Mouse (Mus musculus) natural killer cell, adult 2 months (primary cell): ENCODE measurements at regions not wholly inside any gene's neighbourhood (a gene's known extent, or its start where the extent isn't known, plus 50 kb on each side); places are given as distances from the start of the nearest gene placed in this dataset.

Experiments used
- DNase-seq, 2 experiments: peaks; one replicate each; pipeline ENCODE4 v3.0.0; 2022; ENCODE audit warnings: low spot score in 2 of 2

DNA sequence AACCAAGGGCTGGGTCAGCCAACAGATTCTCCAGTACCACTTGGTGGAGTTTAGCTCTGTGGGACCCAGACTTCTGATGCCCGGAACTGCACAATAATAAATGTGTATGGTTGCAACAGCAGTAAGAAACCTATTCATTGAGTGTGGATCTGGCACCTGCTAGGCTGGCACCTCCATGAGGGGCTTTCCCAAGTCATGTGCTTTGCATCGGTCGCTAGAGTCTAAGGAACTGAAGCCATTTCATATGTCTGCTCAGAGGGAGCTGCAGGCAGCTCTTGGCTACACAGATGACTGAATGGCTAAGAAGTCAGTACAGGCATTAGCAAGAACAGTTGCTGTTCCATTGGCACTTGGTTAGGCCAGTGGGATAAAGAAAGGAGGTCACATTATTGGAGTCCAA lies 65.6 kb upstream of the Bcl6 start:
- DNase-seq: no peak

DNA sequence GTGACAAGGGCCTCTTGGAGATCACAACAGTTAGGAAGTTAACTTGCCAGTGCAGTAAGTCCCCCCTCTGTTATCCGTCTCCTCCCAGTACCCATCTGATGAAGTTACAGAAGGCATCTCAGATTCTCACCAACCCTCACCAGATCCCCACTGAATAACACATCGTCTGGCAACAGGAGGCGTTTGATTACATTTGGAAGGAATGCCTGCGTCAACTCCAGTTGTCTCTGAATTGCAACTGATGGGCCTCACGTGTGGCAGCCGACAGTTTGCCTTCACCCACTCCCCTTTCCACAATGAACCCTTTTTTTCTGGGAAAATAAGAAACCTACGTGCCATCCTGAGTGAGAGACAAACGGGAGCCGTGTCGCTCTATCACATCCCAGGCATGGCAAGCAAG lies 64.8 kb upstream of the Bcl6 start:
- DNase-seq: no peak

DNA sequence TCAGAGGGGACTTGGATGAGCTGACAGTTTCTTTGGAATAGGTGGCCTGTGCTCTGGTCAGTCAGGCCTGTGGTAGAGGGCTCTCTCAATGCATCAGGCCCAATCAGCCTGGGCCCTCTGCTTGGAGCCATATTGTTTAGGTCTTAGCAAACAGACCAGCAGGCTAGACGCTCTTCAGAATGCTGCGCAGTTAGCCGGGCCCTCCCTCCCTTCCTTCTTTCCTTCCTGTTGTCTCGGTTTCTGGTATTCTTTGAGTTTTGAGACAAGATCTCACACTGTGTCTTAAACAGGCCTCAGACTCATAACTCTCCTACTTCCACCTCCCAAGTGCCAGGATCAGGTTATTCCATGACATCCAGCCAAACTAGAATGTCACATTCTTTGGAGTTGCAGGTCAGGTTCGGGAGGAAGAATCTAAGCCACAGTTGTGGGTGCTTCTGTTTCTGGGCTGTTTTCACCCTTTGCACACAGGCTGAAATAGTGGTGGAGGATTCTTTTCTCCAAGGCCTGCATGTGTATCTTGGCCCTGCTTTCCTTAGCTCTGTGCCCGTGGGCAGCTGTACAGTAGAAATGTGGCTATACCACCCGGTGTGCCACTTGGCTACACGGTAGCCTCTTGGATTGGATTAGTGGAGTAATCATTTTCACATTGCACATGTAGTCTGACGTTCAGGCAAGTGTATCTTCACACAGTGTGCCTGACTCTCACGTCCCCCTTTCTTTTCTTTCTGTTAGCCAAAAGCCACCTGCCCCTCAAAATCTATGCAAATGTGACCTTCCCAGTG lies 62.4 kb upstream of the Bcl6 start:
- no peak for DNase-seq

- DNase-seq: no peak
These were observed 55.1 kb upstream of the Bcl6 start for GRCm38 (mm10) chr16:24043779-24044178.

- no peak for DNase-seq
These were observed 54.3 kb upstream of the Bcl6 start for GRCm38 (mm10) chr16:24042977-24043376.

DNA sequence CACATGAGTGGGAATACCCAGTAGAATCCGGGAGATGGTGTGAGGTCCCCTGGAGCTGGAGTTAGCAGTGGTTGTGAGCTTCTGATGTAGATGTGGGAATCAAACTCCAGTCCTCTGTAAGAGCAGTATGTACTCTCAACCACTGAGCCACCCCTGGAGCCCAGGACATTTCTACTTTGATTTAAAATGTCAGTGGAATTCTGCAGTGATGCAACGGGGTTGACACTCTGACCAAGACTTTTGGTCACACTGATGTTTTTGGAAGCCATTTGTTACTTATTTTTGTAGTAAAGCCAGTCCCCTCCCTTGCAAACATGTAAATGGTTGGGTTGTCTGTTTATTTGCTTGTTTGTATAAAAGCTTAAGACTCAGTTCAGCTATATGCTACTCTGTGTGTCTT lies 53.6 kb upstream of the Bcl6 start:
- no peak for DNase-seq

- DNase-seq: no peak
These were observed 52.8 kb upstream of the Bcl6 start for GRCm38 (mm10) chr16:24041403-24041802.

- DNase-seq: no peak
These were observed 51.1 kb upstream of the Bcl6 start for GRCm38 (mm10) chr16:24039765-24040164.
